Mouse (Mus musculus): Measurements from ENCODE around the gene Rps12-ps3.

DNA sequence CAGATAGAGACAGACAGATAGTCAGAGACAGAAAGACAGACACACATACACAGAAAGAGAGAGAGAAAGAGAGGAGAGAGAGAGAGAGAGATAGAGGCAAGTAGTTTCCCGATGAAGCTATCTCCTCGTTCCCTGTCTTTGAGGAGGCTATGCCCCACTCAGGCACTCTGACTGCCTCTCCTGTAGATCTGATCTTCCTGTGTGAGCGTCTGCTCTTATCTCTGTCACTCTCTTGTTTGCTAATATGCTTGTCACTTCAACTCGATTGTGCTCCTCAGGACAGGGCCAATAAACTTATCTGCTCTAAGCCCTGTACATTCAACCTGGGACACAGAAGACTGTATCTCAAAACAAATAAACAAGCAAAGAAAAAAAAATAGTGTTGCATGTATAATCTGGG lies 37.1 kb downstream of the Rps12-ps3 start:
- no peak for TF ChIP-seq CTCF (IDR thresholded peaks at IDR 0.05; ENCODE audit: low read depth)
- TF ChIP-seq EP300 (optimal IDR thresholded peaks at IDR 0.05), result no peak
